Mouse (Mus musculus) hematopoietic stem cell, adult 5-6 weeks (primary cell): ENCODE data around the gene E4f1. TPM values are rescaled to one million over a fixed set of nuclear protein-coding genes. Genes with fewer than 3 reads are reported as not detected.
"Not testable (repeated sequence)": the region's sequence is repeated elsewhere in the genome, so short reads cannot be mapped to it uniquely, and the experiment has no call there.

Experiments
- ATAC-seq, 2 experiments: fragments of 125-278 bp in 1 of 2; replicated peaks in 1 of 2; 2 replicates each; pipeline ENCODE4 v1.8.0; 2016 to 2017; ENCODE audit warnings: inconsistent platforms in 2 of 2, mild to moderate bottlenecking in 2 of 2, moderate number of reproducible peaks in 2 of 2, low read depth in 1 of 2, moderate TSS enrichment in 1 of 2; ENCODE audit not compliant: low FRiP score in 2 of 2, poor library complexity in 2 of 2, severe bottlenecking in 2 of 2, insufficient read depth in 1 of 2, low TSS enrichment in 1 of 2
- total RNA-seq: library from RNA; stranded (forward); fragments of 172-1452, 232-1000 nt; gene quantifications from 2 replicates; pipeline ENCODE4 v1.2.3, GENCODE M21; 2017

The E4f1 gene
- total RNA-seq, 1 experiment from 2014 or later, result 22.6 TPM

DNA sequence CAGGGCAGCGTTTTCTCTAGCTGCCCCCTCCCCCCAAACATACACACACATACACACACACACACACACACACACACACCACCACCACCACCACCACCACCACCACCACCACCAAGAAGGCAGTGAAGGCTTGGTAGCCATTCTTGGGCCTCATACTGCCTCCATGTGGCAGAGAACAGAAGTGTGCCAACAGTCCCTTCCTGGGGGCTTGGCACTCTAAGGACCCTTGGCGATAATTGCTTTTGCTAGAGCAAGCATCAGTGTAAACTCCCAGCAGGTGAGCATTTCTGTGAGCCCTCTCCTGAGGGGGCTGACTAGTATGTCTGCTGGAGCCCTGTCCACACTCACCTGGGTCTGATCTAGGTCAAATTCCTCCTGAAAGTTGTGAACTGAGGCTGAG lies 29.0 kb downstream of the E4f1 start:
- no peak for ATAC-seq

- no peak for ATAC-seq
Measured at GRCm38 (mm10) chr17:24440377-24440776, 29.7 kb downstream of the E4f1 start.

GRCm38 (mm10) chr17:24437016-24437415 lies 33.1 kb downstream of the E4f1 start:
- ATAC-seq, result peak; percentile 72 to 78

DNA sequence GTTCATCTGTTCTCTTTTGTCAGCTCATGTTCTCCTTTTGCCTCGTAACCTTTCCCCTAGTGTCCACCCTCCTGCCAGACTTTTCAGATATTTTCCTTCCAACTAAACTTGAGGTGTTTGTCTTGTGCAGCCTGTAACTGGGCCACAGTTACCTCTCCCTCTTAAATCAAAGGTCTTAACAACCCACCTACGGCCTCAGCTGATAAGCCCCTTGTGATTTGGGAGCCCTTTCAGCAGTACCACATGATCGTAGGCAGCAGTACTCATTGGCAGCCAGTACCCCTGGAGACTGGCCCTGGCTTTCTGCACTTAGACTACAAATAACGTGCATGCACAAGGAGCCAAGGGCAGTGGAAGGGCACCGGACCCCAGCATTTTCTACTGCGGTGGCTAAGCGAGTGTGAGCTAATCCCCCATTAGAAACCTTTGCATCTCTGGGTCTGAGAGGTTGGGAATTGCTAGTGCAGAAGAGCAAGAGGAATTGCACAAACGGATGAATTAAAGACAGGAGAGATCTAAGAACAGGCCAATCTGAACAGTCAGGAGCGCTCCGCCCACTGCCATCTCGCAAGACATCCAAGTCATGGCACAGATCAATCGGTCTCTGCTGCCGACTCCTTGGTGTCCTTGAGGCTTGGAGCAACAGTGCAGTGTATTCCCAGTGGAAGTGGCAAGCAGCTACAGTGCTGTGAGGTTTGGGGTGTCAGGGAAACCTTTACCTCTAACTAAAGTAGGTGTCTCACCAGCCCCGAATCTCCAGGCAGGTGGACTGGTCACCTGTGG lies 40.7 kb downstream of the E4f1 start:
- no peak for ATAC-seq

GRCm38 (mm10) chr17:24427170-24427557 lies 42.9 kb downstream of the E4f1 start:
- ATAC-seq, result no peak

DNA sequence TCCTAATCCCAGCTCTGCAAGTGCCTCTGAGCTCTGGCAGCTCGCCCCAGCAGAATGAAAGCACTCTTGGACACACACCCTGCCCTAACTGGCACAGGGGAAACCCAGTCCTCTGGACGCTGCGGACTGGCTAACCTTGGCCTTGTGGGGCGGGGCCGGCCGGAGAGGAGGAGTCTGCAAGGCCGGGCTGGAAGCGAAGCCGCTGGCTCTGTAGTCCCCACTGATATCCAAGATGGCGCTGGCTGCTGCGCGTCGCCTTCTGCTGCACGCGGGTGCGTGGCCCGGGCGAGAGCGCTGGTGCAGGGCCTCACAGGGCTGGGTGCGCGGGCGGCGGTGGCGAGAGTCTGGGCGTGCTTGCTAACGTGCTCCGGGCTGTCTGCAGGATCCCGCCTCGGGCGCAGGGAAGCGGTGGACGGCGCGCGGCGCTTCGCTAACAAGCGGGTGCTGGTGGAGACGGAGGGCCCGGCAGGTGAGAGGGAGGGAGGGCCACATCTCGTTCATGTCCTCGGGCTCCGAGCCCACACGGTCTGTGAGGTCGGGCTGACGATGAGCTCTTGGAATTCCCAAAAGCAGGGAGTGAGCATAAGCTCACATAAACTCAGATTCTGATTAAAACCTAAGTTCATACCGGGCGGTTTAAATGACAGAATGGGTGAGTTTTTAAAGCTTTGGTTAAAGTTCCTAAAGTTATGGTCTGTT lies 43.5 kb downstream of the E4f1 start, which contains the start of gene Eci1:
TSS of gene Eci1 (plus strand) at position 171 of the 699 bp plus-strand sequence.
- peak; percentile 98 for ATAC-seq

DNA sequence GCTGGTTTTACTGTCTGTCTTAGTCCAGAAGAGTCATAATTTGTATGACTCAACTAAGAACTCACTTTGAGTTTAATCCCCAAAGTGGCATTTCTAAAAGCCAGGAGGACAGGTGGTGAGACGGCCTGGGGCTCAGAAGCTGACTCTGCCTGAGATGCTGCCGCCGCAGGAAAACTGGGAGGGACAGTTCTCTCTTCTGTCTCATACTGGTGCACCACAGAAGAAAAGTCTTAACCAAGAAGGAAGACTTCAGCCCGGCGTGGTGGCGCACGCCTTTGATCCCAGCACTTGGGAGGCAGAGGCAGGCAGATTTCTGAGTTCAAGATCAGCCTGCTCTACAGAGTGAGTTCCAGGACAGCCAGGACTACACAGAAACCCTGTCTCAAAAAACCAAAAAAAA lies 44.2 kb downstream of the E4f1 start:
- ATAC-seq, result no peak

DNA sequence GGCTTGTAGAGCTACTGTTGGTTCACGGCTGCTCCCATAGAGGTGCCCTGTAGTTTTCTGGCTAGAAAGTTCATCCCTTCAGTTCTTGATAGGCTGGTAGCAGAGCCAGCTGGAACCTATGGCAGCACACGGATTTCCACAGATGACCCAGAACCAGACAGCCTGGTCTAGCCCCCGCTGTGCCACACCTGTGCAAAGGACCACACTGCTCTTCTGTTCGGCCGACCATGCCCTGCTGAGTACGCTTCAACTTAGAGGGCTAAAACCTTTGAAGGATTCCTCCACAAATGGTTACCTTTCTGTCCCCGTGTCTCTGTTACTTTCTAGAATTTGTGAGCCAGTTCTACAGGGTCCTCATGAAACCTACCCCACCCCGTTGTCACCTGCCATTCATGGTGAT lies 44.8 kb downstream of the E4f1 start:
- ATAC-seq, result not testable (repeated sequence)

DNA sequence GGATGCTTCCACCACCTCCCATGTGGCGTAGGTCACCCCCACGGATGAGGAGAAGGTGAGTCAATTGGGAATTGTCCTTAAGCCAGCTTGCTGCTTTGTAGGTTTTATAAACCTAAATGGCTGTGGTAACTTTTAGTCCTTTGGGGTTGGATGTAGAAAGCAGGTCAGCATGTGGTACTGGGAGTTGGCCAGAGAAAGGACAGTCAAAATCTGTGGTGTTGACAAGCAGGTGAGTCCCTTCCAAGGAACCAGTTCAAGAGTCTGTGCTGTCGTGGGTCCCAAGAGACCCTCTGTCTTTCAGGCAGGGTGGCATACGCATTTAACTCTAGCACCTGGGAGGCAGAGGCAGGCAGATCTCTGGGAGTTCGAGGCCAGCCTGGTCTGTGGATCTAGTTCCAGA lies 45.6 kb downstream of the E4f1 start:
- ATAC-seq, result no peak

- no peak for ATAC-seq
Measured at GRCm38 (mm10) chr17:24423114-24423513, 47.0 kb downstream of the E4f1 start.

DNA sequence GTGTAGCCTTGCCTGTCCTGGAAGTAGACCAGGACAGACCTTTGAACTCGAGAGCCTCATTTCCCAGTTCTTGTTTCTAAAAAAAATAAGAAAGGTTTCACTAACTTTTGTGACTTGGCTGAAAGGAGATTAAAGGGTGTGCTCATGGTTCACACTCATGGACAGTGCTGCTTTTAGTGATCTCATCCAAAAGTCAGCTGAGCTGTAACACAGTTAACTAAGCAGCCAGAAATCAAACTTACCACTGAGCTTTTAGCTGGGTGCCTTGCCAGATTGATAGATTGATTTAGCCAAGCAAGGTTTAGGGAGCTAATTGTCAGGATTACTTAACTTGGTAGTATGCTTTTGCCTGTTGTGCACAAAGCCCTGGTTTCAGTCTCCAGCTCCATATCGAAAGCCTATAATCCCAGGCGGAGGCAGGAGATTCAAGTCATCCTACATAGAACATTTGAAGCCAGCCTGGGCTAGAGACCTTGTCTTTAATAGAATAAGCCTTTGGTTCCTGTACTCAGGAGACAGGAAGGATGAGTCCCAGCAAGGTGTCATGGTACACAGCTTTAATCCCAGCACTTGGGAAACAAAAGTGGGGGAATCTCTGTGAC lies 54.0 kb downstream of the E4f1 start:
- no peak for ATAC-seq

DNA sequence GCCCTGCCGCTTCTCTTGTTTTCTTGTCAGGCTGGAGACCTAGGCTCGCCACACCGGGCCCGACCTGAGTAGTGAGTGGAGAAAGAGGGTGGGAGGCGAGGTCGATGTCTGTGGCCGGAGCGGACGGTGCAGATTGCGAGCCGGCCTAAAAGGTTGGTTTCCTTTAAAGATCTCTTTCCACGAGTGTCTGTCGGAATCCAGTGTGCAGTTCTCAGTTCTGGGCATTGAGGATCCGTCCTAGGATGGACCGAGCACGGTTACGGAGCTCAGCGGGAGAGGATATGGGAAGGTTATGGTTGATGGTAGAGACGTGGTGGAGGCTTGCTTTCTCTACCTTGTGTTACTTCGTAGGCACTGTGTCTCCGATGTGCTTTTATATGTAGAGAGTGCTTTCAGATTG lies 55.1 kb downstream of the E4f1 start:
- no peak for ATAC-seq

DNA sequence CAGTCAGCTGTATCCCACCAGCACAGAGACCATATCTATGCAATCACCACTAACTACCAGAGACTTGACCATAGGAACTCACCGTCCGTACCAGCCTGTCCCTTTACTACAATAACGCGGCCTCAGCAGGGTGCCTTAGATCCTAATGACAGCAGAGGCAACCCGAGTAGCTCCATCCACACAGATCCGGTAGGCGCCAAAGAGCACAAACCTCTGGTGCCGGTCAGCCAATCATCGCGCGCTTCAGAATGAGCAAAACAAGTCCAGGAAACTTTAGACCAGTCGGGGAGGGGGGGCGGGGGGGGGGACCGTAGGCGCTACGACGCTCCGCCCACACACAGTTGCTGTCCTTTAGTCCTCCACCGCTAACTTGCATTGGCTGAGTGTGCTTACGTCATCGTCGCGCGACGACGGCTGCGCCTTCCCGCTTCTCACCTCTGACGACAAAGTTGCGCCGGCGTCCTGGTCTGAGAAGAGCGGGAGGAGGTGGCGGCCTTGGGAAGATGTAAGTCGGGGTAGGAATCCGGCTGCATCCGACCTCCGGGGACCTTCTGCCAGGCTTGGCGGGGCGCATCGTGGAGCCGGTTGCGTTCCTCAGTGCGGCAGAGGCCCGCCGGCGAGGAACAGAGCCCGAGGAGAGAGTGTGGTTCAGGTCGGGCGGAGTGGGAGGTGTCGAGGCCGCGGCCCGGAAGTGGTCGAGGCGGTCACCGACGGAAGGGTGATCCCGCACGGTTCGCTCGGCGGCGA lies 55.7 kb downstream of the E4f1 start, which contains the start of gene Rnps1:
TSS of gene Rnps1 (plus strand) at position 336 of the 747 bp plus-strand sequence.
- peak; percentile 82 to 89 for ATAC-seq

GRCm38 (mm10) chr17:24413557-24414211 lies 56.4 kb downstream of the E4f1 start:
- ATAC-seq, result peak; percentile 2 to 27; a peak in 1 of 4 replicates

- ATAC-seq, result no peak
Measured at GRCm38 (mm10) chr17:24407116-24407803, 62.9 kb downstream of the E4f1 start.

GRCm38 (mm10) chr17:24402371-24402770 lies 67.7 kb downstream of the E4f1 start:
- ATAC-seq, result no peak

- ATAC-seq, result no peak
Measured at GRCm38 (mm10) chr17:24394456-24394855, 75.7 kb downstream of the E4f1 start.
